Mouse (Mus musculus): ENCODE measurements around the gene Apbb2.
A peak's percentile ranks its signal among the peaks of the same experiment; 100 is the strongest.

Apbb2 gene

DNA sequence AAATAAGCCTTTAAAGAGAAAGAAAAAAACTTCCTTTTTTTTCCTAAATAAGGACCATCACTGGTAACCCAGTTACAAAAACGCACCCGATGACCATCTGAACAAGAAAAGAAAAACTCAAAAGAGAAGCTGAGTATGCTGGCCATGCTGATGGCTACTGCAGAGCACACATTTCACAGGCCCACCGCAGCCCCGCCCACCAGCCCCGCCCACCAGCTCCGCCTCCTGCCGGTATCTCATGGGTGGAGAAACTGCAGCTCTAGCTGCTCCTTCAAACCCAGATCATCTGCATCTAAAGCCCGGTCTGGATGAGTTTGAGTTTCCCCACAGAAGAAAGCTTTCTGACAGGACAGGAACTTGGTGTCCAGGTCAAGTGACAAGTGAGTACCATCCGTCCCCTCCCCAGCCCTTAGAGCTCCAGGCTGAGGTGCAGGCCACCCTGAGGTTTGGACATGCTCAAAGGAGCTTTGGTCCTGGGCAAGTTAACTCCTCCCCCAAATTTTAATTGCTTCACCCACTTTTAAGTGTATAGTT, 16.2 kb downstream of the Apbb2 start:
- no peak for ATAC-seq (ENCODE audit: low TSS enrichment)

DNA sequence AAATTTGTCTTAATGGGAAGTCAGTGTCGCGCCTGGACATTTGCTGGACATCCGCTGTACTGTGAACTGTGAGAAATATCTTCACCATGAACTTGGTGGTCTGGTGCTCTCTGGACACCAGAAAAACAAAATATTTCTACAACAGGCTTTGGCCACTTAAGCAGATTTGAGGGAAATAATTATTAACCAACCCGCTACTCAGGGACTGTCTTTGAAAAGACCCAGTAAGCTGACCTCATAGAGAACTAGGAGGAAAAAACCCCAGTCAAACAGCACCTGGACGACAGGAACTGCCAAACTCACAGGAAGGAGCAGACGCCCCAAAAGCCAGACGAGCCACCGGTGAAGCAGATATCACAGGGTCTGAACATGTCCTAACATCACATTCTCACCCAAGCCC, 18.2 kb downstream of the Apbb2 start:
- ATAC-seq (ENCODE audit: low TSS enrichment), result no peak

DNA sequence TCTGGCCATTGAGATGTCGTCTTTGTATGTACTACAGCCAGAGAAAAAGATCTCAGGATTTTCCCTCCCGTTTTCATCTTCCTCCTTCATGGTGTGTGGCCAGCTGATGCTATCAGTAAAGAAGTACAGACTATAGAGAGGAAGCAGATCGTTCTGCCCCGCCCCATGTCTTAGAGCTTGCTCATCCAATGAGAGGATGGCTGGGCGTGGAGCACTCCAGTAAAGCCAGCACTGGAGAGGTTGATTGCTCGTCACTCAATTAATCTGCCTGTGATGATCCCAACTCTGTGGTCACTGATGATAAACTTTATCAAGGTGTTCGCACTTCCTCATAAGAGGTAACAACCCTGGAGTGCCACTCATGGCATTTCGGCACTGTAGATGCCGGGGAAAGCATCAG, 18.7 kb downstream of the Apbb2 start:
- ATAC-seq (ENCODE audit: low TSS enrichment), result no peak

- no peak for ATAC-seq (ENCODE audit: low TSS enrichment)
Observed at GRCm38 (mm10) chr5:66596296-66596695, 22.3 kb downstream of the Apbb2 start.

DNA sequence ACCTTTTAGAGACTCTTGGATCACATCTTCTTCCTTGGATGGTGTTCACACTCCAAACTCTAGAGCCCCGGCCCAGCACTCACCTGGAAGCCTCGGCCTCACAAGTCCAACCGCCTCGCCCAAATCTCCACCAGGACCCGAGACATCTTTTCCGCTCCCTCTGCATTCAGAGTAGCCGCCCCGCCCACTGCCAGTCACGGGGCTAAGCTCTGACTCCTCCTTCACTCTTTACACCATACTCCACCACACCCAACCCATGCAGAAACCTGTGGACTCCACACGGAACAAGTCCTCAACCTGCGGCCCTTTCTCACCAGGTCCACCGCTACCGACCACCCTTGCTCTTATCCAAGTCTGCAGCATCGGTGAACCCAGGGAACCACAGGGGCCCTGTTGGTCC, 23.7 kb downstream of the Apbb2 start:
- no peak for ATAC-seq (ENCODE audit: low TSS enrichment)

- ATAC-seq (ENCODE audit: low TSS enrichment), result no peak
Observed at GRCm38 (mm10) chr5:66586236-66586745, 32.3 kb downstream of the Apbb2 start.

- ATAC-seq (ENCODE audit: low TSS enrichment), result no peak
Observed at GRCm38 (mm10) chr5:66583019-66583406, 35.6 kb downstream of the Apbb2 start.

DNA sequence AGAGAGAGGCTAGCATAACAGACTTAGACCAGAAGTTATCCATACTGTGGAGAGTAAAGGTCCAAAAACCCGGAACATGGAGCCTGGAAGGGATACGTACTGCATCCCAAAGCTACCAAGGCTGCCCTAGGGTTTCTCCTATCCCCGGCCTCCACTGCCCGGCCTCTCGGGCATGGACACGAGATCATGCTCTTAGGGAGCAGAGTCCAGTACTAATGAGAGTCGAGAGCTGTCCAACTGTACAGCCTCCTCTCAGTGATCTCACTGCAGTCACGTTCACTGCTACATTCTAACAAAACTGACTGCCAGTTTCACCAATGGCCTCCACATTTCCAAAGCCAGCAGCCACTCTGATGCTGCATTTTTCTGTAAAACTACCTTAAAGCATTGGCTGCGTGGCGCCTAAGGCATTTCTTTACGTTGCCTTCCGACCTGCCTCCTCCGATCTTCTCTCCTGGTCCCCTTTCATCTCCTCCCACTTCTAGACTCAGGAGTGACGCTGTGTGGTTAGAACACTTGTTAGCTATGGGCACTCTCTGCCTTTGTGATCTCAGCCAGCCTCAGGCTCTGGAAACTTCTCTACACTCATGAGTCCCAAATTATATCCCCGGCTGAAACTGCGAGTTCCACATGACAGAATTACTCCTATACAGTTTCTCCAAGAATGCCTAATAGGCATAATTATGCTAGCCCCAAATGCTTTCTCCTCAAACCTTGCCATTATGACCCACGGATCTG, 36.1 kb downstream of the Apbb2 start:
- no peak for ATAC-seq (ENCODE audit: low TSS enrichment)

GRCm38 (mm10) chr5:66579066-66579465, 39.5 kb downstream of the Apbb2 start:
- ATAC-seq (ENCODE audit: low TSS enrichment), result no peak

DNA sequence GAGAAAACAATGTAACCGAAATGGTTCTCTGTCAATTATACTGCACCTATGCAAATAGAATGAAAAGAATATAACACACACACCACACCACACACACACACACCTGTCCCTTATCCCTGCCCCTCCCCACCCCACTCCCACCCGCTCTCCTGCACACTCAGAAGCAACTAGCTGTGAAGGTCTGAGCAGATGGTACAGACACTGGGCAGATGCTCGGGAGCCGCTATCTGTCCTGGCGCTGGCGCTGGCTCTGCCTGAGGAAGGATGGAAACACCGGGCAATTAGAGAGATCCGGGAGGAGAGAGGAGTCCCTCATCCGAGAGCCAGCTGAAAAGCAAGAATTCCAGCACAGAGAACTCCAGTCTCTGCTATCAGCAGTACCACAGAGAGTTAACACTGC, 42.3 kb downstream of the Apbb2 start:
- peak; percentile 90 for ATAC-seq (ENCODE audit: low TSS enrichment)

- no peak for ATAC-seq (ENCODE audit: low TSS enrichment)
Observed at GRCm38 (mm10) chr5:66575148-66575547, 43.4 kb downstream of the Apbb2 start.

- ATAC-seq (ENCODE audit: low TSS enrichment), result no peak
Observed at GRCm38 (mm10) chr5:66573266-66573665, 45.3 kb downstream of the Apbb2 start.

- ATAC-seq (ENCODE audit: low TSS enrichment), result no peak
Observed at GRCm38 (mm10) chr5:66572086-66572855, 46.3 kb downstream of the Apbb2 start.

DNA sequence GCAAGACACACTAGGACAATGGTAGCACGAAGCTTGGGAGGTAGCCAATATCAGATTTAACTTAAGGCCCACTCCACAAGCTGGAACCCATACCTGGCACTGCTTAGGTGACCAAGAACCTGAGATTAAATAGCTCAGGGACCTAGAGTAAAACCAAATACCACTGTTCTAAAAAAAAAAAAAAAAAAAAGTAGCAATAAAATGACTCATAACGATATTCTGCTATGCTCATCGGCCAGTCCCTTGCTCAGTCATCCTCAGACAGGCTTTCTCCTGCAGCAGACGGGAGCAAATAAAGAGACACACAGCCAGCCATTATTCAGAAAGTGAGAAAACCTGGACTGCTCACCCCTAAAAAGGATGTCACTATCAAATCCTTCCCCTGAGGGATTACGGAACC, 47.9 kb downstream of the Apbb2 start:
- ATAC-seq (ENCODE audit: low TSS enrichment), result no peak

GRCm38 (mm10) chr5:66569141-66569801, 49.3 kb downstream of the Apbb2 start:
- no peak for ATAC-seq (ENCODE audit: low TSS enrichment)

DNA sequence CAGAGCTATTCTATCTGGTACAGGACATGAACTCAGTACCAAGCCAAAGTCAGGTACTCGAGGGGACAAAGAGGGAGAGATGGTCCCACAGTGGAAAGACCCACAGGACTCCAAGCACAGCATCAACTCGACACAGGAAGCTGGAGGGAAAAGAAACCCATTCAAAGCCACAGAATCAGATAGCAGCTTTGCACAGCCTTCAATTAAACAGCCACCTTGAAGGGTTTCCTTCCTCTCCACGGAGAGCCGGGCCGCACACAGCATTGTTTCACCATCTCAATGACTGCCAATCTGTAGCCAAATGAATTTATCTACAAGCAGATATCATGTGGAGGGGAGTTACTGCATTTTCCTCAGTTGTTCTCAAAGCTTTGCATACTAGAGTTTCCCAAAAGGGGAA, 50.6 kb downstream of the Apbb2 start:
- ATAC-seq (ENCODE audit: low TSS enrichment), result no peak

DNA sequence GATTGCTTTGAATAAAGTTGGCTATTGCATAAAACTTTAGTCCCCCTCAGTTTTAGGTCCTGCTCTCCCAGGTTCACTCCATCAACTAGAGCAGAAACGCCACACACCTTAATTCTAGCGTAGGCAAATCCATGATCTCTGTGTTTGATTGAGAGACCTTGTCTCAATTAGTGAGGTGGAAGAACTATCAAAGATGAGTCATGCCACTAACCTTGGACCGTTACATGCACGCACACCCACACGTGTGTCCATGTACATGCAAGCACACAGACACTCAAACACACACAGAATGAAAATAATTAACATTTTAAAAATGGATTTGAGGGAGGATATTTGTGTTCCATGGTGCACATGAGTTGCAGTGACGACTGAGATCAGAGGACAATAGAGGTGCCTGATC, 51.2 kb downstream of the Apbb2 start:
- ATAC-seq (ENCODE audit: low TSS enrichment), result no peak

GRCm38 (mm10) chr5:66559591-66560175, 58.9 kb downstream of the Apbb2 start:
- ATAC-seq (ENCODE audit: low TSS enrichment), result peak; percentile 71

DNA sequence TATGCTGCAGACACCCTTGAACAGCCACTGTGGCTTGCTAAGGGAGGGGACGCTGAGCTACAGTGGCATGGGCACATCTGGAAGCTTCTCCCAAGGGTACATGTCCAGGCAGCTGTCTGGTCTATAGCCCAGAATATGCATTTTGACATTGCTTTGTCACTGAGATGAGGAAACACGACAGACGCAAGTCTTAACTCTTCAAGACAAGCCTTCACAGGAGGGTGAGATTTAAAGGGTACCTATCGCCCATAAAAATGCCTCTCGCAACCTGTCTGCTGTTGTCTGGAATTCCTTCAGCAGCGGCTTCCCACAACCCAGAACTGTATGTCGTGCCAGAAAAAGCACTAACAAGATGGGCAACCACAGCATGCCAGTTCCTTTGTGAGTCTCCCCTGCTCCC, 60.5 kb downstream of the Apbb2 start:
- no peak for ATAC-seq (ENCODE audit: low TSS enrichment)

DNA sequence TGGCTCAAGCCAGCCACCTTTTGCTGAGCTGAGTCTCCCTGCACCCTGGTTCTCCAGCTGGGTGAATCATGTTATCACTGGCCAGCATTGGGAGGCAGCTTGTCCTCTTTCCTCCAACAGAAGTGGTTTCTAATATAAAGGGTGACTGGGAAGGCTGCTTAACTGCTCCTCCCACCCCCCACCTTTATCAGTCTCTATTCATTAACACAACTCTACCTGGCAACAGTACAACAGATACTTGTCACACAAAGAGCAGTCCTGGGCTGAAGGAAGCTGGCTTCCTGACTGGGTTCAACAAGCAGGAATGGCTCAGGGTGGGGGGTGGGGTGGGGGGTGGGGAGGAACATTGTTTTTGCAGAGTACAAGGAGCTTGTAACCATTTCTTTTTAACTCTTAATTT, 64.7 kb downstream of the Apbb2 start:
- no peak for ATAC-seq (ENCODE audit: low TSS enrichment)

GRCm38 (mm10) chr5:66552246-66552645, 66.3 kb downstream of the Apbb2 start:
- ATAC-seq (ENCODE audit: low TSS enrichment), result no peak

DNA sequence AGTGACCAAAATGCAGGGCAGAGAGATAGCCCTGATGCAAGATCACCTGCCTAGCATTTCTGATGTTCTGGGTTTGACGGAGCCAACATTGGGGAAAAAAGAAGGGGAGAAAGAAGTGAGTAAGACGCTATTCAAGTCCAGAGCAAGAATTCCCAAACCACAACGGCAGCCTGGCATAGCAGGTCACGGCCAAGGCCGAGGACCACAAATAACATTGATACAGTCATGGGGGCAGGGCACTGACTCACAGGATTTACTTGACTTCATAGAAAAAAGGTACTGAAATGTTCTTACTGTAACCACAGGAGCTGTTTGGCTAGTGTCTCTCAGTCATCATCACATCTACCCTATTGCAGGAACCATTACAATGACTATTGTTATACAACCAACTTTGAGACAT, 68.3 kb downstream of the Apbb2 start:
- no peak for ATAC-seq (ENCODE audit: low TSS enrichment)

Measured in frontal cortex, adult (tissue).